Mouse (Mus musculus) MEL (cell line): ENCODE measurements around the gene Add2.

Experiments used
- CTCF ChIP-seq, 3 experiments: IDR thresholded peaks in 2 of 3; conservative IDR thresholded peaks in 1 of 3; 2 replicates each; pipeline ENCODE4 v1.5.1; 2011 to 2012; ENCODE audit warnings: low read length in 3 of 3, low read depth in 2 of 3, mild to moderate bottlenecking in 2 of 3, improper control_type of control experiment in 1 of 3, inconsistent platforms in 1 of 3, mixed read lengths in 1 of 3, moderate library complexity in 1 of 3; ENCODE audit not compliant: control insufficient read depth in 1 of 3, insufficient read depth in 1 of 3, poor library complexity in 1 of 3, severe bottlenecking in 1 of 3
- ELF1 ChIP-seq: IDR thresholded peaks from 2 replicates; pipeline ENCODE4 v1.6.1; 2014; ENCODE audit warnings: low read depth, mild to moderate bottlenecking, inconsistent platforms, low read length, improper control_type of control experiment, moderate library complexity
- EP300 ChIP-seq, 2 experiments: IDR thresholded peaks; 2 replicates each; pipeline ENCODE4 v1.6.1; 2011; ENCODE audit warnings: improper control_type of control experiment in 2 of 2, low read length in 2 of 2, low read depth in 1 of 2, mild to moderate bottlenecking in 1 of 2
- GABPA ChIP-seq: IDR thresholded peaks from 2 replicates; pipeline ENCODE4 v1.6.1; 2012; ENCODE audit warnings: low read depth, mild to moderate bottlenecking, inconsistent platforms, low read length, improper control_type of control experiment, moderate library complexity
- MEF2A ChIP-seq: IDR thresholded peaks from 2 replicates; pipeline ENCODE4 v1.6.1; 2014; ENCODE audit warnings: low read depth, mild to moderate bottlenecking, inconsistent platforms, low read length, improper control_type of control experiment; ENCODE audit not compliant: poor library complexity, insufficient replicate concordance, severe bottlenecking; ENCODE audit errors: extremely low read depth
- MYC ChIP-seq: IDR thresholded peaks from 2 replicates; pipeline ENCODE4 v1.6.1; 2011; ENCODE audit warnings: low read depth, mild to moderate bottlenecking, low read length, improper control_type of control experiment, moderate library complexity
- POLR2A ChIP-seq, 2 experiments: IDR thresholded peaks; 2 replicates each; pipeline ENCODE4 v1.6.1; 2011 to 2012; ENCODE audit warnings: low read length in 2 of 2, mild to moderate bottlenecking in 2 of 2, control low read depth in 1 of 2, improper control_type of control experiment in 1 of 2, low read depth in 1 of 2, moderate library complexity in 1 of 2; ENCODE audit not compliant: control insufficient read depth in 1 of 2, insufficient read depth in 1 of 2, poor library complexity in 1 of 2
- POLR2AphosphoS2 ChIP-seq: IDR thresholded peaks from 2 replicates; pipeline ENCODE4 v1.6.1; 2011; ENCODE audit warnings: low read length, improper control_type of control experiment
- SIN3A ChIP-seq: IDR thresholded peaks from 2 replicates; pipeline ENCODE4 v1.6.1; 2012; ENCODE audit warnings: low read length, improper control_type of control experiment, inconsistent platforms

DNA sequence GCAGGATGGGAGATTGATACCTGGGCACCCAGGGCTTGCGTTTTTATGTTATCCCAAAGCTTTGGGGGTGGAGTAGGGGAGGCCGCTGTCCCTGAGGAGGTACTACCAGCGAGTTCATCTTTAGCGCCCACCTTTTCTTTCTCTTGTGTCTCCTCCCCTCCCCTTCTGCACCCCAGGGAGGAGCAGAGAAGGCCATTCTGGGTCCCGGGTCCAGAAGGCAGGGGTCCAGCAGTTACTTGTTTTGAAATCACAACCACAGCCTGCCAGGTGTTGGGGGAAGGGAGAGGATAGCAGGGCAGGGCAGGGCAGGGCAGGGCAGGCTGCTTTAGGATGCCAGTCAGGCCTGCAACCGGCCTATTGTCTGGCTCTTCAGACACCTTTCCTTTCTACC is 837 bp downstream of the Add2 start:
- TF ChIP-seq MYC (no peak), POLR2A (IDR thresholded peaks at IDR 0.05; ENCODE audit: control insufficient read depth in 1 of 2, insufficient read depth in 1 of 2, low read depth in 1 of 2, low read length in 2 of 2, poor library complexity in 1 of 2) (no peak), GABPA (no peak), MEF2A (no peak), SIN3A (no peak), POLR2AphosphoS2 (no peak), ELF1 (no peak), EP300 (IDR thresholded peaks at IDR 0.05; ENCODE audit: low read depth in 1 of 2, low read length in 2 of 2) (no peak), CTCF (IDR thresholded peaks at IDR 0.05 in 2 of 3, conservative IDR thresholded peaks at IDR 0.05 in 1 of 3; ENCODE audit: control insufficient read depth in 1 of 3, insufficient read depth in 1 of 3, low read depth in 2 of 3, low read length in 3 of 3, poor library complexity in 1 of 3, severe bottlenecking in 1 of 3) (no peak)
